Mouse (Mus musculus): ENCODE data around the gene Kcnj1. TPM values are rescaled to one million over a fixed set of nuclear protein-coding genes. Genes with fewer than 3 reads are reported as not detected.

Kcnj1 gene
- total RNA-seq, 2 experiments from 2014 or later, result not detected

GRCm38 (mm10) chr9:32369388-32369787 is 2.9 kb upstream of the Kcnj1 start:
- Histone ChIP-seq H3K27ac (no peak overlapping the region), H3K4me3 (no peak overlapping the region)
- TF ChIP-seq CTCF (conservative IDR thresholded peaks at IDR 0.05), result no peak
- DNase-seq (ENCODE audit: low spot score in 2 of 2), result no peak

GRCm38 (mm10) chr9:32373656-32374055 is 1.4 kb downstream of the Kcnj1 start:
- no peak overlapping the region for H3K27ac ChIP-seq
- no peak for TF ChIP-seq CTCF (conservative IDR thresholded peaks at IDR 0.05)
- DNase-seq (ENCODE audit: low spot score in 2 of 2), result no peak
- no peak overlapping the region for H3K4me3 ChIP-seq

DNA sequence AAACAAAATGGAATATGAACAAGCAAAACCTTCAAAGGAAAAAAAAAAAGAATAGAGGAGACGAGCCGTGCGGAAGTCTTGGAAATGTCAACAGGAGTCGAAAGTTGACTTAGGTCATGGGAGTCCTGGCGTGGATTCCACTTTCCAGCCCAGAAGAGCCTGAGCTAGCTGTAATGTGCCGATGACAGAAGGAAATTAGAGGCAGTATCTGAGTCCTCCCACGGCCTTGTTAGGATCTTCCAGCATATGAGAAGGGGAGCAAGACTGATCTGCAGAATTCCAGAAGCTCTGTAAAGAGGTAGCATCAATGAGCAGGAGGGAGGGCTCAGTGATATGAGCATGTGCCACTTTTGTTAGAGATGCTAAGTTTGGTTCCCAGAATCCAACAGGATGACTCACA is 3.7 kb downstream of the Kcnj1 start:
- TF ChIP-seq CTCF (conservative IDR thresholded peaks at IDR 0.05), result no peak
- Histone ChIP-seq H3K27ac (no peak overlapping the region), H3K4me3 (no peak overlapping the region)
- no peak for DNase-seq (ENCODE audit: low spot score in 2 of 2)

DNA sequence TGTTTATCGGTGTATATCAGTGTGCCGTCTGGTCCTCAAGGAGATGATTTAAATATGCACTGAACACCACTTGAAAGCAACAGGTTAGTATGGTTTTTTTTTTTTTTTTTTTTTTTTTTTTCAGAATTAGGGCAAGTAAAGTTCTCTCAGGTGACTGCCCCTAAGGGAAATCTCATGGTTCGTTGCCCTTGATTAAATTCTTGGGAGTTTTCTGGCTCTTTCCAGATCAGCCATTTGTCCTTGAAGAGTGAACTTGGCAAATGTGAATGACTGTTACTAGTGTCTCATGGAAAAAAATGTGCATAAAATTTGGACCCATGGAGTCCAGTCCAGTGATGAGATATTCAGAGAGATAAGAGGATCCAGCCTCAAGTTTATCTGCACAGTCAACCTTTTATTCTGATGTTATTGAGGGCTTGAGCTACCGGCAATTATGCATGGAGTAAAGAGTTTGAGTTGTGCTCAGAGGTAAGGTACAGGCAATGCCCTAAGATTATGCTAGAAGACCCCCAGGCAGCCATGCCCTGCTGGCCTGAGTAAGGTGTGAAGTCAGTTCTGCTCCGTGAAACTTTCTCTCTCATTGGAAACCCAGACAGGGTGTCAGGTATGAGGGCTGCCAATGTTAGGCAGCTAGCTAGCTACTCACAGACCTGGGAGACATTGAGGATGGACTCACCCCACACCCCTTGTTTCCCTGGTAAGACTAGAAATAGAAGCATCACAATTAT is 4.7 kb downstream of the Kcnj1 start:
- no peak for DNase-seq (ENCODE audit: low spot score in 2 of 2)
- TF ChIP-seq CTCF (conservative IDR thresholded peaks at IDR 0.05), result no peak

DNA sequence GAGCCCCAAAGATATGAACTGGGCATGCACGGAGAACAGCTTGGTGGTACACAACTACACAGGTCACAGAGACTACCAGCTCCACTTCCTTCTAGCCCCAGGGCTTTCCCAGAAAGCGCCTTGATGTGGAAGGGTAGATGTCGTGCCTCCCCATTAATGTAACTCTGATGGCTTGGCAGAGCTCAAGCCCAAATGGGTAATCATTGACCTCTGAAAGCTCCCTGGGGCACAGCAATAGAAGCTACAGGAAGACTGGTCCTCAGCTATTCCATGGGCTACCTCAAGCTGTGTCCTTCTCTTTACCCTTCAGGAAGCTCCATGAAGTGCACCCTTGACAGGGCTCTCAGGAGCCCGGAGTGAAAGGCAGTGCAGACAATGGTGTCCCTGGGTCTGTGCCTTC is 12.6 kb downstream of the Kcnj1 start:
- TF ChIP-seq CTCF (conservative IDR thresholded peaks at IDR 0.05), result no peak
- no peak for DNase-seq (ENCODE audit: low spot score in 2 of 2)
- Histone ChIP-seq H3K4me3 (no peak overlapping the region), H3K27ac (no peak overlapping the region)

More for the DNA sequence above, 4.7 kb downstream of the Kcnj1 start:
- Histone ChIP-seq H3K27ac (no peak overlapping the region), H3K4me3 (no peak overlapping the region)

GRCm38 (mm10) chr9:32388120-32388519 is 15.8 kb downstream of the Kcnj1 start:
- Histone ChIP-seq H3K4me3 (no peak overlapping the region), H3K27ac (no peak overlapping the region)
- TF ChIP-seq CTCF (conservative IDR thresholded peaks at IDR 0.05), result peak; percentile 67
- DNase-seq (ENCODE audit: low spot score in 2 of 2), result no peak

DNA sequence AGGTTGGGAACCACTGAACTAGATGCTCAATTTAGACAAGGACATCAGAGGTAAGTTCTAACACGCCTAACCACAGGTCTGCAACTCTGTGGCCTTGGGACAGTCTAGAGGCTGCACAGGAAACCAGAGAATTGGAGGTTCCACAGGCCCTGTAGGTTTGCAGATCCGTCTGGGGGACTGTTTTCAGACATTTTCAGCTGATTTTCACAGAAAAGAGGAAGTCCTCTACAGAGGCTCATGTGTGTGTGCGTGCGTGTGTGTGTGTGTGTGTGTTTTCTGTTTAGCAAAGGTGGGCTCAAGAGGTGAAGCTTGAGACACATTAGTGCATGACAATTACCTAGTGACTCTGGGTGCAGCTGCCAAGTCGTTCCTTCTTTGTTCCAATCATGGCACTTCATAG is 18.8 kb downstream of the Kcnj1 start:
- TF ChIP-seq CTCF (conservative IDR thresholded peaks at IDR 0.05), result no peak
- H3K27ac ChIP-seq, result no peak overlapping the region
- H3K4me3 ChIP-seq, result no peak overlapping the region
- no peak for DNase-seq (ENCODE audit: low spot score in 2 of 2)

- Histone ChIP-seq H3K27ac (no peak overlapping the region), H3K4me3 (no peak overlapping the region)
- TF ChIP-seq CTCF (conservative IDR thresholded peaks at IDR 0.05), result no peak
- DNase-seq (ENCODE audit: low spot score in 2 of 2), result no peak
Observed at GRCm38 (mm10) chr9:32391701-32392100, 19.4 kb downstream of the Kcnj1 start.

GRCm38 (mm10) chr9:32392716-32393115 is 20.4 kb downstream of the Kcnj1 start:
- Histone ChIP-seq H3K27ac (no peak overlapping the region), H3K4me3 (no peak overlapping the region)
- DNase-seq (ENCODE audit: low spot score in 2 of 2), result no peak
- no peak for TF ChIP-seq CTCF (conservative IDR thresholded peaks at IDR 0.05)

- DNase-seq (ENCODE audit: low spot score in 2 of 2), result no peak
- H3K27ac ChIP-seq, result no peak overlapping the region
- H3K4me3 ChIP-seq, result no peak overlapping the region
- no peak for TF ChIP-seq CTCF (conservative IDR thresholded peaks at IDR 0.05)
Observed at GRCm38 (mm10) chr9:32394761-32395161, 22.5 kb downstream of the Kcnj1 start.

DNA sequence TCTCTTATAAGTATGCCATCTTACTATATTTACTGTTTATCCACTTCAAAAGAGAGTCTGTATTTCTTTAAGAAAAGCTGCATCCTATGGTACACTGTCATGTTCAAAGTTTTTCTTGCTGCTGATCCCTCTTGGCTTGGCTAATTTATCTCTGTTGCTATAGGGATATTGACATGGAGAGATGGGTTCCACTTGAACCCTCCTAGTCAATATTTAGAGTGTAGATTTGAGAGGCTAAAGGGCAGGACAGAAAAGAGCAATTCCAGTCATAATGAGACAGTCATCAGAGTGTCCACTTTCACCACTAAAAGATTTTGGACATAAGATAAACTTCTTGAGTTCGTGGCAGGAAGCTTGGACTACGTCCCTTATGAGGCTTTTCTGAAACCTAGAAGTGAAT is 27.9 kb downstream of the Kcnj1 start:
- no peak for DNase-seq (ENCODE audit: low spot score in 2 of 2)
- Histone ChIP-seq H3K4me3 (no peak overlapping the region), H3K27ac (no peak overlapping the region)
- no peak for TF ChIP-seq CTCF (conservative IDR thresholded peaks at IDR 0.05)

- no peak for DNase-seq (ENCODE audit: low spot score in 2 of 2)
- H3K27ac ChIP-seq, result no peak overlapping the region
- no peak overlapping the region for H3K4me3 ChIP-seq
- no peak for TF ChIP-seq CTCF (conservative IDR thresholded peaks at IDR 0.05)
Observed at GRCm38 (mm10) chr9:32400662-32401161, 28.4 kb downstream of the Kcnj1 start.

GRCm38 (mm10) chr9:32405191-32405925 is 33.1 kb downstream of the Kcnj1 start:
- peak; percentile 56 to 66 for DNase-seq (ENCODE audit: low spot score in 2 of 2)
- peak; percentile 94; the same call in 1 of the 2 replicates for TF ChIP-seq CTCF (conservative IDR thresholded peaks at IDR 0.05)
- H3K4me3 ChIP-seq, result no peak overlapping the region
- no peak overlapping the region for H3K27ac ChIP-seq

DNA sequence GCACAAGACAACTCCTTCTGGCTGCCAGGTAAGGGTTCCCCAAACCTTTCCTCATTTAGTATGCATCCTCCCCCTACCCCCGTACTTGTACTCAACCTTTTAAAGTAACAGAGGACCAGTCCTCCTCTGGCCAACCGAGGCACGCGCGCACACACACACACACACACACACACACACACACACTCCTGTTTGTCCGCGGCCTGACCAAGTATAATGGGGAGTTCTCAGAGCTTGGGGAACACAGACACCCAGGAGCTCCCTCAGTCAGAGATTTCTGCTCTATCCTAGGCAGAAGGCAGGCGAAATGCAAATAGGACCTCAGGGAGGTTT is 36.4 kb downstream of the Kcnj1 start:
- no peak overlapping the region for H3K27ac ChIP-seq
- TF ChIP-seq CTCF (conservative IDR thresholded peaks at IDR 0.05), result no peak
- DNase-seq (ENCODE audit: low spot score in 2 of 2), result no peak
- peak overlapping the region; percentile 38 for H3K4me3 ChIP-seq

Data from layer of hippocampus, adult 2 months (tissue).